Mouse (Mus musculus) bone marrow, adult 2 months (tissue): Measurements from ENCODE around the gene Ccdc127.

Experiments
- CTCF ChIP-seq: fragments of 200-500 bp; IDR thresholded peaks from 2 replicates; pipeline ENCODE4 v1.5.1; 2011; ENCODE audit warnings: low read length, control low read depth; ENCODE audit not compliant: control insufficient read depth, insufficient read depth
- POLR2A ChIP-seq: fragments of 200-500 bp; IDR thresholded peaks from 2 replicates; pipeline ENCODE4 v1.6.1; 2011; ENCODE audit warnings: low read depth, mild to moderate bottlenecking, control low read depth, low read length, borderline replicate concordance; ENCODE audit not compliant: control insufficient read depth

GRCm38 (mm10) chr13:74362218-74362617, 12.1 kb downstream of the Ccdc127 start:
- no peak for TF ChIP-seq CTCF
- TF ChIP-seq POLR2A = no peak
